Mouse (Mus musculus) liver, embryonic 14 days (tissue): Measurements from ENCODE around the gene Slc45a3. TPM values are rescaled to one million over a fixed set of nuclear protein-coding genes. Genes with fewer than 3 reads are reported as not detected.

Experiments used
- polyA plus RNA-seq: library from polyadenylated mRNA; depleted of rRNA; stranded (reverse); fragments of >200 nt; gene quantifications from 2 replicates; pipeline ENCODE4 v1.2.3, GENCODE M21; 2012; rRNA removed

Slc45a3 gene
- polyA plus RNA-seq = 1.8 and 2.1 TPM in 2 replicates

GRCm38 (mm10) chr1:131962606-131963084 lies at the start of gene Slc45a3:
Gene Slc45a3 (plus strand): TSS chr1:131962967.

GRCm38 (mm10) chr1:132007282-132007815 lies 44.6 kb downstream of the Slc45a3 start, which contains the start of gene Elk4:
Gene Elk4 (plus strand): TSS chr1:132007607.

Other genes with a start within 250 kb of the Slc45a3 start
- gene Slc26a9, start 218.9 kb upstream of the Slc45a3 start, polyA plus RNA-seq = not detected in 2 replicates
- gene Pm20d1, start 165.6 kb upstream of the Slc45a3 start, polyA plus RNA-seq = 1.7 and 2.0 TPM in 2 replicates
- gene Slc41a1, start 135.5 kb upstream of the Slc45a3 start, polyA plus RNA-seq = 1.1 and 1.2 TPM in 2 replicates
- 6.9 and 7.8 TPM in 2 replicates for gene Rab29, start 95.7 kb upstream of the Slc45a3 start, polyA plus RNA-seq
- 25.4 and 31.6 TPM in 2 replicates for gene Nucks1, start 52.4 kb upstream of the Slc45a3 start, polyA plus RNA-seq
- 8.5 and 12.0 TPM in 2 replicates for gene Elk4, start 44.6 kb downstream of the Slc45a3 start, polyA plus RNA-seq
- 0.01 and 0.02 TPM in 2 replicates for gene Mfsd4a, start 105.1 kb downstream of the Slc45a3 start, polyA plus RNA-seq
- gene Cdk18, start 176.7 kb downstream of the Slc45a3 start, polyA plus RNA-seq = 1.3 and 1.6 TPM in 2 replicates
- not detected in 2 replicates for gene Lemd1, start 228.5 kb downstream of the Slc45a3 start, polyA plus RNA-seq
- under 0.01 TPM in 2 replicates for gene AC124108.1, start 228.5 kb downstream of the Slc45a3 start, polyA plus RNA-seq